Mouse (Mus musculus) liver, postnatal 0 days (tissue): ENCODE data around the gene Urb1.

ENCODE experiments used
- CTCF ChIP-seq: sonication (generic); IDR thresholded peaks from 2 replicates; pipeline ENCODE4 v1.5.1; 2016; ENCODE audit warnings: antibody characterized with exemption, low read depth
- EP300 ChIP-seq: IDR thresholded peaks from 2 replicates; pipeline ENCODE4 v1.6.1; 2016; ENCODE audit warnings: antibody characterized with exemption, low read depth, mild to moderate bottlenecking

DNA sequence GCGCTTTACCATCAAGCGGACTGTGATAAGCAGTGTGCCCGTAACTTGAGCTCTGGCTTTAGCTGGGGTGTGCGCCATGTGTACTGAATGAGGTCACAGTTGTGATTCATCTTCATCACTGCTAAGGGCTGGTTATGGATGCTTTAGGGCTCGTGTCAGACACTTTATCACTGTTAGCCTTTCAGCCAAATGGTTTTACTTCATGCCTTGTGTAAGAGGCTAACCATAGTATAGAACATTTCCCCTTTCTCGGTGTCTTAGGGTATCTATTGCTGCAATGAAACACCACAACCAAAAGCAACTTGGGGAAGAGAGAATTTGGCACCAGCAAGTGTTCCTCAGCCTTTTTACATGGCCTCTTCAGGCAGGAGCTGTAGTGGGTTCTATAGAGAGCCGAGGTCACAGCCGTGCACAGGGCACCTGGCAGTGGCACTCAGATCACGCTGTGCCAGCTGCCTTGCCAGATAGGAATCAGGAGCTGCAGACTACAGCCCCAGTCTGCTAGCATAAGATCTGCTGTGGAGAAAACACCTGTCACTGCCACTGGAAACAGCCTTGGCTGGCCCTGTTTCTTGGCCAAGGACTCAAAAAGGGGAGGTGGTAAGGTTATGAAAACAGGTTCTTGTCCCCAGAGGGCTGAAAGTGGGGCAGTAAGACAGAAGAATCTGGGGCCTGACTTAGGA is 44.9 kb downstream of the Urb1 start:
- TF ChIP-seq CTCF (no peak), EP300 (peak; percentile 42; the same call in 1 of the 2 replicates)
